Mouse (Mus musculus) ES-E14 (cell line): ENCODE measurements around the gene Camk1.

Source experiments
- CHD2 ChIP-seq: IDR thresholded peaks from 2 replicates; pipeline ENCODE4 v1.6.1; 2014; ENCODE audit warnings: mild to moderate bottlenecking, low read depth, low read length, inconsistent platforms
- HCFC1 ChIP-seq: IDR thresholded peaks from 2 replicates; pipeline ENCODE4 v1.6.1; 2012; ENCODE audit warnings: low read length, inconsistent platforms, borderline replicate concordance; ENCODE audit not compliant: insufficient read depth

DNA sequence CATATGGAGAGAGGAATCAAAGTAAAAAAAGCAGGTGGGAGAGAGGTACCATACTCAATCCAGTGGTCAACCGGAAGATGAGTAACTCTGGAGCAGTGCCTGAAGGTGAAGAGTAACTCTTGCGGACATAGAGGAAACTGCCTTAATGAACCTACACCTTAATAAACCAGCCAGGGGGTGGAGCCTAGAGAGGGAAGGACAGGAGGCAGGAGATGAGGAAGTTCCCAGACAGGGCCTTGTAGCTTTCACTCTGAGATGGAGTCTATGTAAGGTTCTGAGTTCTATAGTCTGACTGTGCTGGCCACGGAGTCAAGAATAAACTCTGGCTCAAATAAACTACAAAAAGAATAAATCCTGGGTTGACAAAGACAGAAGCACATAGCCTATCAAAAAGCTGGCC, 58.9 kb downstream of the Camk1 start:
- TF ChIP-seq HCFC1: no peak
- TF ChIP-seq CHD2: no peak
